Mouse (Mus musculus): Measurements from ENCODE around the gene Napsa. TPM values are rescaled to one million over a fixed set of nuclear protein-coding genes. Genes with fewer than 3 reads are reported as not detected.
A peak's percentile ranks its signal among the peaks of the same experiment; 100 is the strongest.

Napsa gene
- polyA plus RNA-seq, 1 experiment from 2014 or later: 2.1 TPM

DNA sequence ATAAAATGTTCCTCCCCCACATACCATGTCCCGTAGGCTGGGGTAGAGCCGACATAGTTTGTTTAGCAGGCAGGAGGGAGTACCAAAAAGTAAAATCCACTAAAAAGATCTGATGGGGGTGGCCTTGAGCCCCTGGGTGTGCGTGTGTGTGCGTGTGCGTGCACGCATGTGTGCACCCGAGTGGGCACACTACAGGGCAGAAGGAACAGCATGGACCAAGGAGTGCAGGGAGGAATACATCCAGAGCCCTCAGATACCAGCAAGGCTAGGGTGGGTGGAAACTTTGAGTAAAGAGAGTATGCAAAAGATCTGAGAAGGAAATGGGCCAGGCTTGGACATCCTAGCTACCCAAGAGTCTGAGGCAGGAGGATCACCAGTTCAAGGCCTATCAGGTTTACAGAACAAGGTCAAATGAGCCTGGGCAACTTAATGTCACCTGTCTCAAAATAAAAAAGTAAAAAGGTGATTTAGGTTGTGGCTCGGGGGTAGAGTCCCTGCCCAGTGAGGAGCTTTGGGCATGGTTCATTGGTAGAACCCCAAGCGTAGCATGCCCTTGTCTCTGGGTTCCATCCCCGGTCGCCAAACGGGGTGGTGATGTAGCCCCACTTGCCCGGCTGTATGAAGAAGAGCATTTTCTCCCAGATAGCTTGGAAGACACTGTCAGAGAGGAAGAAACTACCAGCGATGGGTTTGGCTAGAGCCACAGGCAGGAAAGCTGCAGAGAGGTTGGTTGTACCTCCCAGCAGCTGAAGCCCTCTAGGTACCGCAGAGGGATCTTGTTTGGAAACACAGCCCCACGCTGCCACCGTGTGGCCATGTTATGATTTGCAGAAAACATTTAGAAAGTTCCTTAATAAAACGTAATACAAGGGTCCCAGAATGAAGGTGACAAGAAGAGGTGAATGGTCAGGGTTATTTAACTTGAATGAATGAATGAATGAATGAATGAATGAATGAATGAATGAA, 11.5 kb upstream of the Napsa start:
- Histone ChIP-seq H3K4me3 (no peak overlapping the region), H3K4me1 (replicated peaks) (no peaks in the 10 kb centered on the region), H3K9me3 (no peaks in the 10 kb centered on the region), H3K4me2 (no peak overlapping the region), H3K27ac (replicated peaks) (no peak overlapping the region), H3K27me3 (no peaks in the 10 kb centered on the region), H3K36me3 (no peaks in the 10 kb centered on the region), H3K9ac (no peak overlapping the region)
- WGBS: 54% methylated on average over 18 of the region's 18 CpGs
- peak; percentile 49; the same call in 1 of the 2 replicates for ATAC-seq (ENCODE audit: low FRiP score, low read depth)

DNA sequence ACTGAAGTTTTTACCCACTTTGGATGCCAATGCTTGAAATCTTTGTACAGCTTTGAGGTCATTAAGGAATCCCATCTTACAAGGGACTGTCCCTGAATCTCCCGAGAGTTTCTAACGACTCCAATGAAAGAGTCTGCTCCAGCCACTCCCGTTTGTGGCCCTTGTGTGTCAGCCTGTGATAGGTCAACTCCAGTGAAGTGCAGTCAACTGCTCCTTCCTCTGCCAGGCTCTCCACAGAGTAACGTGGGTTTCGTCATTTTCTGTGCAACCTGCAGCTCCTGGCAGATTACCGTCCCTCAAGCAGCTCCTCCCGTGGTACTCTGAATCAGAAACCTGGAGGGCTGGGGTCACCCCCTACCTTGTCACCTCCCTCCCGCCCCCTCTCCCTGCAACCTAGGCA, 8.9 kb upstream of the Napsa start:
- no peak overlapping the region for H3K27ac ChIP-seq (replicated peaks)
- H3K27me3 ChIP-seq: no peaks in the 10 kb centered on the region
- no peak for ATAC-seq (ENCODE audit: low FRiP score, low read depth)
- 61% methylated on average over 8 of the region's 8 CpGs for WGBS
- no peaks in the 10 kb centered on the region for H3K9me3 ChIP-seq
- no peaks in the 10 kb centered on the region for H3K36me3 ChIP-seq
- no peak overlapping the region for H3K4me2 ChIP-seq
- H3K4me1 ChIP-seq (replicated peaks): no peaks in the 10 kb centered on the region
- no peak overlapping the region for H3K9ac ChIP-seq
- H3K4me3 ChIP-seq: no peak overlapping the region

DNA sequence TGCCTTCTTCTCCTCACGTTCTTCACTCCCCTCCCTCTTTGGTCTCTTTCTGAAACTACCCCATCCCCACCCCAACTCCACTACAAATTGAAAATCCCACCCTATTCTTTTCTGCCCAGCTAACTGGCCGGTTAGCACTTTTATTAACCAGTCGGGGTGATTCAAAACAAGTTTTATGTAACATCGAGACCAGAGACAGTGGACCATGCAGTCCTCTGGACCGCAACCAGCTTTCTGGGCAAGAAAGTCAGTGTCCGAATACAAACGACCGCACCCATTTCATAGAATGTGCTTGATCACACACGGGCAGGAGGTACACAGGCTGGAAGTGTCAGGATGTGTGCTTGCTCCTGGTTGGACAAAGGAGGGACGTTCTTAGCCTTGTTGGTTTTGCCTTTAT, 7.7 kb upstream of the Napsa start:
- no peak overlapping the region for H3K4me2 ChIP-seq
- ATAC-seq (ENCODE audit: low FRiP score, low read depth): no peak
- no peaks in the 10 kb centered on the region for H3K9me3 ChIP-seq
- no peaks in the 10 kb centered on the region for H3K4me1 ChIP-seq (replicated peaks)
- no peaks in the 10 kb centered on the region for H3K36me3 ChIP-seq
- no peak overlapping the region for H3K4me3 ChIP-seq
- H3K27me3 ChIP-seq: no peaks in the 10 kb centered on the region
- 88% methylated on average over 10 of the region's 10 CpGs for WGBS
- H3K9ac ChIP-seq: no peak overlapping the region
- no peak overlapping the region for H3K27ac ChIP-seq (replicated peaks)

DNA sequence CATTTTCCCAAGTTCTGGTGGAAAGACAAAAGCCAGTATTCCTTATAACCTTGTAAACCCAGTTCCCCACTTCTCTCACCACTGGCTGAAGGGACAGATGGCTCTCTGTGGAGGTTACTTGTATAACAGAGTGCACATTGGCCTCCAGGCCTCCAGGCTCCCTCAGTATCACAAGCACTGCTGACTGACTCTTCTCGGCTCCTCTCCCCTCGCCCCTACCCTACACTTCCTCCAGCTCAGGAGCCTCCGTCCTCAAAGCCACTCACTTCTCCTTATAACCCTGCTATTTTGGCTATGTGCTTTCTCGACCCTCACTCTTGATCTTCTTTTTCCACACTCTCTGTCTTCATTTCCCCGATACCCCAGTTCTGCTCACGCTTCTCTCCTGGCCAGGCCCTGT, 6.8 kb upstream of the Napsa start:
- ATAC-seq (ENCODE audit: low FRiP score, low read depth): no peak
- 80% methylated on average over 6 of the region's 6 CpGs for WGBS
- H3K27me3 ChIP-seq: no peaks in the 10 kb centered on the region

DNA sequence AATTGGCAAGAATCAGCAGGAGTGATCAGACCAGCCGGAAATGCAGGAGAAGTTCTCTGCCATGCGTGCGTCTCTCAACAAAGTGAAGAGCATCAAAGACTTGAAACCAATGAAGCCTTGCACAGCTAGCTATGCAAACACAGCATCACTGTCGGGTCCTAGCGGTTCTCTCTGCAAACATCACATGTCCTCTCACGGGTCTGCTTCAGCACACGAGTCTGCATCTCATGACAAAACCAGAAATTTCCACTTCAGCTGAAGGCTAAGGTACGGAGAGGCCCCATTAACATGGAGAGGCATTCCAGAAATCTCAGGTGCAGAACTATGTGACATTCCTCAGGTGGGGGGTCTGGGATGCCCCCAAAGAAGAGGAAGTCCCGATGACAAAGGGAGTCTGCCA, 3.4 kb upstream of the Napsa start:
- no peak overlapping the region for H3K9ac ChIP-seq
- no peaks in the 10 kb centered on the region for H3K4me1 ChIP-seq (replicated peaks)
- H3K36me3 ChIP-seq: no peaks in the 10 kb centered on the region
- no peak overlapping the region for H3K4me2 ChIP-seq
- H3K27me3 ChIP-seq: no peaks in the 10 kb centered on the region
- no peak overlapping the region for H3K4me3 ChIP-seq
- 78% methylated on average over 9 of the region's 9 CpGs for WGBS
- H3K27ac ChIP-seq (replicated peaks): no peak overlapping the region
- ATAC-seq (ENCODE audit: low FRiP score, low read depth): no peak
- H3K9me3 ChIP-seq: no peaks in the 10 kb centered on the region

More for the DNA sequence above, 6.8 kb upstream of the Napsa start:
- Histone ChIP-seq H3K36me3 (no peaks in the 10 kb centered on the region), H3K4me3 (no peak overlapping the region), H3K4me2 (no peak overlapping the region), H3K4me1 (replicated peaks) (no peaks in the 10 kb centered on the region), H3K27ac (replicated peaks) (no peak overlapping the region), H3K9ac (no peak overlapping the region), H3K9me3 (no peaks in the 10 kb centered on the region)

DNA sequence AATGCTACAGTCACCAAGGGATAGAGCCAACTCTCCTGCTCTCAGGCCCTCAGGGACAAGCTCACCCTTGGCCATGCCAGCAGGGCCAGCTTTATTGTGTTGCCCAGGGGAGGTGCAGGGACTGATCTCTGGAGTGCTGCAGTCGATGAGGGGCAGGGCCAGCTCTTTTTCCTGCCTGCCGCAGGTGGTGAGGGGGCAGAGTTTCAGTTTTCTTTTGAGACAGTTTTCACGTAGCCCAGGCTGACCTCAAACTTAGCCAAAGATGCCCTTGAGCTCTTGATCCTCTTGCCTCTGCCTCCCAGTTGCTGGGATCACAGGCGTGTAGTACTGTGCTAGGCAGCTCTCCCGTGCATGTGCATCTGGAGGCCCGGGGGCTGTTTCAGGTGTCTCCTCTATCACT, 1.2 kb upstream of the Napsa start:
- no peaks in the 10 kb centered on the region for H3K9me3 ChIP-seq
- H3K4me1 ChIP-seq (replicated peaks): no peaks in the 10 kb centered on the region
- 92% methylated on average over 6 of the region's 6 CpGs for WGBS
- no peak for ATAC-seq (ENCODE audit: low FRiP score, low read depth)
- H3K4me3 ChIP-seq: no peak overlapping the region
- H3K27me3 ChIP-seq: no peaks in the 10 kb centered on the region
- no peaks in the 10 kb centered on the region for H3K36me3 ChIP-seq
- no peak overlapping the region for H3K27ac ChIP-seq (replicated peaks)
- H3K4me2 ChIP-seq: no peak overlapping the region
- no peak overlapping the region for H3K9ac ChIP-seq

DNA sequence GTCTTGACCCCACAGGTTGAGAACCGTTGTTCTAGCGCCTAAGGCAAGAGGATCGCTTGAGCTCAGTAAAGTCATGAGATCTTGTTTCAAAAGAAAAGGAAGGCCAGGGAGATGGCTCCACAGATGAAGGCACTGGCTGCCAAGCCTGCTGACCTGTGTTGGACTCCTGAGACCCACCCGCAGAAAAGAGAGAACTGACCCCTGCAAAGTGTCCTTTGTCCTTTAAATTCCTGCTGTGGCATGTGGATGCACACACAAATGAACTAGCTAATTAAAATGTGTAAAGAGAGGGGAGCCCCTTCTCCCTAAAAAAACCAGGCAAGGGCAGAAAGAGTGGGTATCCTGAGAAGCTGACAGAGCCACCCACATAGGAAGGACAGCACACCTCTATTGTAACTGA, 369 bp upstream of the Napsa start:
- Histone ChIP-seq H3K27ac (replicated peaks) (no peak overlapping the region), H3K9me3 (no peaks in the 10 kb centered on the region), H3K9ac (no peak overlapping the region), H3K4me3 (no peak overlapping the region), H3K4me2 (no peak overlapping the region), H3K27me3 (no peaks in the 10 kb centered on the region), H3K36me3 (no peaks in the 10 kb centered on the region), H3K4me1 (replicated peaks) (no peaks in the 10 kb centered on the region)
- ATAC-seq (ENCODE audit: low FRiP score, low read depth): no peak
- WGBS: 32% methylated on average over 4 of the region's 4 CpGs

DNA sequence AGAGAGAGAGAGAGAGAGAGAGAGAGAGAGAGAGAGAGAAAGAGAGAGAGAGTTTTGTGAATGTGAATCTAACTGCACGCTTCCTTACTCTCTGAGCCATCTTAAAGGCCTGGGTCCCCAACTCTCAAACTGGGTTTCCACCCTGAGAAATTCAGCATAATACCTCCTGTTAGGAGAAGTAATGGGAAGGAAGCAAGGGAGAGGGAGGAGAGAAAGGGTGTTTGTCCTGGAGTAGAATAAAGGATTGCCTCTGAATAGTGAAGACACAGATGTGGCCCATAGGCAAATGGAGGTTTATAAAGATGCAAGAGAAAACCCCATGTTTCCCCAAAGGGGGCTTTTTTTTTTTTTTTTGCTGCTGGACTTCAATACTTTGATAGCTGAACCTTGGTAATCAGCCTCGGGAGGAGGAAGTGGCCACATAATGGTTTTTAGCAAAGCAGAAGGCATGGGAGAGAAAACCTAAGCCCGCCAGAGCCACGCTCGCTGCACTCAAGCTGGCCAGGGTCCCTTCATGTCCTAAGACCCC, 840 bp downstream of the Napsa start:
- no peaks in the 10 kb centered on the region for H3K4me1 ChIP-seq (replicated peaks)
- no peak overlapping the region for H3K4me3 ChIP-seq
- no peak overlapping the region for H3K9ac ChIP-seq
- H3K36me3 ChIP-seq: no peaks in the 10 kb centered on the region
- no peak overlapping the region for H3K4me2 ChIP-seq
- H3K27ac ChIP-seq (replicated peaks): no peak overlapping the region
- no peaks in the 10 kb centered on the region for H3K9me3 ChIP-seq
- no peak for ATAC-seq (ENCODE audit: low FRiP score, low read depth)
- 69% methylated on average over 5 of the region's 5 CpGs for WGBS
- no peaks in the 10 kb centered on the region for H3K27me3 ChIP-seq

GRCm38 (mm10) chr7:44576333-44576844, 4.2 kb downstream of the Napsa start:
- ATAC-seq (ENCODE audit: low FRiP score, low read depth): no peak
- Histone ChIP-seq H3K9ac (no peak overlapping the region), H3K4me1 (replicated peaks) (no peaks in the 10 kb centered on the region), H3K36me3 (no peaks in the 10 kb centered on the region), H3K4me2 (no peak overlapping the region), H3K9me3 (peaks cover 4% of the 10 kb centered on the region; the same call in 1 of the 2 replicates), H3K27me3 (no peaks in the 10 kb centered on the region), H3K4me3 (no peak overlapping the region), H3K27ac (replicated peaks) (no peak overlapping the region)
- WGBS: 59% methylated on average over 5 of the region's 5 CpGs

- no peak overlapping the region for H3K4me3 ChIP-seq
- H3K4me2 ChIP-seq: no peak overlapping the region
- H3K9me3 ChIP-seq: peaks cover 4% of the 10 kb centered on the region; the same call in 1 of the 2 replicates
- 79% methylated on average over 6 of the region's 6 CpGs for WGBS
- ATAC-seq (ENCODE audit: low FRiP score, low read depth): no peak
- no peak overlapping the region for H3K27ac ChIP-seq (replicated peaks)
- no peaks in the 10 kb centered on the region for H3K36me3 ChIP-seq
- H3K4me1 ChIP-seq (replicated peaks): peaks cover 5% of the 10 kb centered on the region; the same call in 1 of the 2 replicates
- no peaks in the 10 kb centered on the region for H3K27me3 ChIP-seq
- no peak overlapping the region for H3K9ac ChIP-seq
Measured at GRCm38 (mm10) chr7:44581637-44582036, 9.5 kb downstream of the Napsa start.

DNA sequence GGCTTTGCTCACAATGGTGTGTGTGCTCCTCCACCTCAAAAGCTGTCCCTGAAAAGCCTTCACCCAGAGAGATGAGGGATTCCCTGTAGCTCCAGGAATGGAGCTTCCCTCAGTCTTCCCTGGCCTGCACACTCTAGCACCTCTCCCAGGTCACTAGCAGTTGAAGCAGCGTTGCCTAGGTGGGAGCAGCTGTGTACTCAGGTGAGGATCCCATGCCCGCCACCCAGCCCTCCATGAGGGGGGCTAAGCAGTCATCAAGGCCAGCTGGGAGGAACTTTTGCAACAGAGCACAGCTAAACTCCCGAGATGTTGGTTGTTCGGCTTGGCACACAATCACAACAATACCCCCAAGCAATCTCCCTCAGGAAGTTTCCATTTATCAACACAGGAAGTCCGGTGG, 10.5 kb downstream of the Napsa start:
- no peak for ATAC-seq (ENCODE audit: low FRiP score, low read depth)
- H3K4me2 ChIP-seq: no peak overlapping the region
- no peak overlapping the region for H3K9ac ChIP-seq
- no peaks in the 10 kb centered on the region for H3K27me3 ChIP-seq
- H3K4me3 ChIP-seq: no peak overlapping the region
- 75% methylated on average over 5 of the region's 5 CpGs for WGBS
- no peaks in the 10 kb centered on the region for H3K36me3 ChIP-seq
- H3K4me1 ChIP-seq (replicated peaks): peaks cover 15% of the 10 kb centered on the region
- peaks cover 4% of the 10 kb centered on the region; the same call in 1 of the 2 replicates for H3K9me3 ChIP-seq
- H3K27ac ChIP-seq (replicated peaks): no peak overlapping the region

DNA sequence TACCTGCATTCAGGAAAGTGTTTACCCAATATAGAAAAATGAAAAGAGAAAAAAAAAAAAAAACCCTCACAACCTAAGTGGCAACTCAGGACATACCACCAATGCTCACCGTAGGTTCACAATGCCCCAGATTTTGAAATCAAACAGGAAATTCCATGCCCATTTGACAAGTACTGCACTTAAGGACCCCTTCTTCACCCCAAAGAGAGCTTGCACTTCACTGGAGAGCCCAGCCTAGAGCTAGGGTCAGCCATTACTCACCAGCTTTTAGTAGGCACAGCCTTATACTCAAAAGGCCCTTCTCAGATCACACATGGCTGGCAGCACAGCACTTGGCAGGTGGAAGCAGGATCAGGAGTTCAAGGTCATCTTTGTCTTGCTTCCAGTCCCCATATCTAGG, 11.0 kb downstream of the Napsa start:
- Histone ChIP-seq H3K36me3 (no peaks in the 10 kb centered on the region), H3K4me1 (replicated peaks) (peaks cover 19% of the 10 kb centered on the region), H3K9ac (no peak overlapping the region), H3K27me3 (no peaks in the 10 kb centered on the region), H3K27ac (replicated peaks) (no peak overlapping the region), H3K4me3 (no peak overlapping the region), H3K9me3 (peaks cover 4% of the 10 kb centered on the region; the same call in 1 of the 2 replicates), H3K4me2 (no peak overlapping the region)
- 92% methylated on average over 1 of the region's 1 CpGs for WGBS
- ATAC-seq (ENCODE audit: low FRiP score, low read depth): no peak
